Mouse (Mus musculus): ENCODE results near the gene Gypa. TPM values are rescaled to one million over a fixed set of nuclear protein-coding genes. Genes with fewer than 3 reads are reported as not detected.
A peak's percentile ranks its signal among the peaks of the same experiment; 100 is the strongest.

The Gypa gene
- polyA plus RNA-seq, 1 experiment from 2014 or later = 4.9 TPM

DNA sequence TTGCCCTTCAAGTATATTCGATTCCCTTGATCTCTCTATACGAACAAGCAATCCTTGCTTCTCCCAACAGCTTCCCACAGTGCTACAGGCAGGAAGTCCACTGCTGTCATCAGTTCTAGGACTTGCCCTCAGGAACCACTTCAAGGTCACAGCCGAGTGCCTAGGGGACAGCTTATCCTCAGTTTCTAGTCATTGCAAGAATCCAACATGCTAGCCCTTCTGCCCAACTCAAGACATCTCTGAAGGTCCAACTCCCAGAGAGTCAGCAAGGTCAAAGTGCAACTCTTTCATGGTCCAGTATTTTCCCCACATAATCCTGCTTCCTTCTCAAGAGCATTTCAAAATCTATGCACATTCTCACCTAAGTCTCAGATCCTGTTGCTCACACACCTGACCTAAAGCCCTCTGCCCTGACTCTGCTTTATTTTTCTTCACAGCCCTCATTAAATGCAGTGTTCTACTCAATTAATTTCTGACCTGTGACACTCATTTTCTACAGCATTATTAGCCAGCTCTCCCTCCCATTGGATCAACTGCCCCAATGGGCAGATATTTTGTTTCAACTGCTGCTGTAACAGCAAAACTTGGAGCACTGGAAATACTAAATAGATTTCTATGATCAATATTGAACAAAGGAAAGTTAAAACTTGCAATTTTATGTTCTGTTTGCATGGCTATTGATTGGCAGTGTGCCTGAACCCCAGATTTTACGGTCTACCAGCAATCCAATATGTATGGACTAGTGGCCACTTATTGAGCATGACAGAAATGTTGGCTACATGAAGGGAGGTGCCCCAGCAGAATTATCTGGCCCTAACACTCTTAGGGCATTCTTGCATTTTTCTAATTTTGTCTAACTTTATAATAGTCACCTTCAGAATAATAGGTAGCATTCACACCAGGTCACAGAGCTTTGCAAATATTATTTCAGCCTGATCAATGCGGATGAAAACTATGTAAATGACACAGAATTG lies 33.1 kb downstream of the Gypa start:
- H3K36me3 ChIP-seq (ENCODE audit: insufficient read depth, low read length) = no peaks in the 10 kb centered on the region
- H3K4me2 ChIP-seq (replicated peaks; ENCODE audit: low read depth, low read length) = no peak overlapping the region
- 0 out of 2 replicates have a peak overlapping the region, but pooled peaks have one; percentile 27 for H3K27ac ChIP-seq (ENCODE audit: low read length)
- peaks cover 8% of the 10 kb centered on the region; the same call in 1 of the 2 replicates for H3K4me1 ChIP-seq (ENCODE audit: insufficient read depth, low read length)
- ATAC-seq (ENCODE audit: low FRiP score, low TSS enrichment) = peak; percentile 79
- 66% methylated on average over 5 of the region's 5 CpGs for WGBS
- no peaks in the 10 kb centered on the region for H3K9me3 ChIP-seq (ENCODE audit: low read length)
- no peaks in the 10 kb centered on the region for H3K27me3 ChIP-seq (ENCODE audit: insufficient read depth, low read length)
- H3K9ac ChIP-seq (replicated peaks; ENCODE audit: low read length) = no peak overlapping the region
- no peak overlapping the region for H3K4me3 ChIP-seq (ENCODE audit: low read length)

- Histone ChIP-seq H3K4me1 (ENCODE audit: insufficient read depth, low read length) (no peaks in the 10 kb centered on the region), H3K9me3 (ENCODE audit: low read length) (peaks cover 3% of the 10 kb centered on the region; the same call in 1 of the 2 replicates), H3K27me3 (ENCODE audit: insufficient read depth, low read length) (no peaks in the 10 kb centered on the region), H3K27ac (ENCODE audit: low read length) (no peak overlapping the region), H3K9ac (replicated peaks; ENCODE audit: low read length) (no peak overlapping the region), H3K4me2 (replicated peaks; ENCODE audit: low read depth, low read length) (no peak overlapping the region), H3K36me3 (ENCODE audit: insufficient read depth, low read length) (no peaks in the 10 kb centered on the region), H3K4me3 (ENCODE audit: low read length) (no peak overlapping the region)
- WGBS = 82% methylated on average over 3 of the region's 3 CpGs
- no peak for ATAC-seq (ENCODE audit: low FRiP score, low TSS enrichment)
These were observed 48.3 kb downstream of the Gypa start for GRCm38 (mm10) chr8:80541836-80542235.

DNA sequence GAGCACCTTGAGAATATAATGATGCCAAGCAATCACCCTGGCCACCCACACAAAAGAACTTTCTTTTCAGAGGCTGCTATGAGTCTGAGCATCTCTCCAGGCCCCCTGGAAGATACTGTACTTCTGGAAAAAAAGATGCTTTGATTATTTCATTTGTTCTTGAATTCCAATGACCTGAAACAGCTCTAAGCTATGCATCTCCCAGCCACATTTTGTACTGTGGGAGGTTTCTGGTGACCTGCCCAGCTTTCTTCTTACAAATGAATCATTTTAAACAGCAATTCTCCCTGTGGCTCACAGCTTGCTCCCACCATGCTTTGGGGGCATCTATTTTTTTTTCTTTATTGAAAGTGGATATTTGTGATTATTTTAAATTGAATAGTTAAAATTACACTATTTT lies 56.9 kb downstream of the Gypa start:
- ATAC-seq (ENCODE audit: low FRiP score, low TSS enrichment) = no peak
- H3K4me2 ChIP-seq (replicated peaks; ENCODE audit: low read depth, low read length) = no peak overlapping the region
- H3K27ac ChIP-seq (ENCODE audit: low read length) = no peak overlapping the region
- H3K36me3 ChIP-seq (ENCODE audit: insufficient read depth, low read length) = no peaks in the 10 kb centered on the region
- H3K4me3 ChIP-seq (ENCODE audit: low read length) = no peak overlapping the region
- no peaks in the 10 kb centered on the region for H3K9me3 ChIP-seq (ENCODE audit: low read length)
- no peaks in the 10 kb centered on the region for H3K27me3 ChIP-seq (ENCODE audit: insufficient read depth, low read length)
- no peak overlapping the region for H3K9ac ChIP-seq (replicated peaks; ENCODE audit: low read length)
- no peaks in the 10 kb centered on the region for H3K4me1 ChIP-seq (ENCODE audit: insufficient read depth, low read length)

DNA sequence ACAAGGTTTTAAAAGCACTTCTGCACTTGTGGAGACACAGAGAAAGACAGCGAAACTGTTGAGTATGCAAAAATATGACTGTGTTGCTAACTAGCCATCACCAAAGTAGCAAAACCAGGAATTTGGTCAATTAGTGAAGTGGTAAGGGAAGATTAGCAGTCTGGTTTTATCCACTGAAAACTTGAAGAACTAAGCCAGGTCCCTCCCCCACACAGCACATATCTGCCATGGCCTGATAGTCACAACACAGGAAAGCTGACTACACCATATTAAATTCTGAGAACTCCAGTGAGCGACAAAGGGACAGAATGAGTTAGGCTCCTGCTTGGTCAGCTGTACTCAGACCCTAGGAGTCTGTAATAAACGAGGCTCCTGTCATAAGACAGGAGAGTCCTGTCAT lies 57.7 kb downstream of the Gypa start:
- H3K27me3 ChIP-seq (ENCODE audit: insufficient read depth, low read length) = no peaks in the 10 kb centered on the region
- H3K4me3 ChIP-seq (ENCODE audit: low read length) = no peak overlapping the region
- H3K4me1 ChIP-seq (ENCODE audit: insufficient read depth, low read length) = no peaks in the 10 kb centered on the region
- 47% methylated on average over 3 of the region's 3 CpGs for WGBS
- H3K27ac ChIP-seq (ENCODE audit: low read length) = no peak overlapping the region
- H3K36me3 ChIP-seq (ENCODE audit: insufficient read depth, low read length) = no peaks in the 10 kb centered on the region
- no peak overlapping the region for H3K4me2 ChIP-seq (replicated peaks; ENCODE audit: low read depth, low read length)
- H3K9ac ChIP-seq (replicated peaks; ENCODE audit: low read length) = no peak overlapping the region
- no peaks in the 10 kb centered on the region for H3K9me3 ChIP-seq (ENCODE audit: low read length)
- no peak for ATAC-seq (ENCODE audit: low FRiP score, low TSS enrichment)

DNA sequence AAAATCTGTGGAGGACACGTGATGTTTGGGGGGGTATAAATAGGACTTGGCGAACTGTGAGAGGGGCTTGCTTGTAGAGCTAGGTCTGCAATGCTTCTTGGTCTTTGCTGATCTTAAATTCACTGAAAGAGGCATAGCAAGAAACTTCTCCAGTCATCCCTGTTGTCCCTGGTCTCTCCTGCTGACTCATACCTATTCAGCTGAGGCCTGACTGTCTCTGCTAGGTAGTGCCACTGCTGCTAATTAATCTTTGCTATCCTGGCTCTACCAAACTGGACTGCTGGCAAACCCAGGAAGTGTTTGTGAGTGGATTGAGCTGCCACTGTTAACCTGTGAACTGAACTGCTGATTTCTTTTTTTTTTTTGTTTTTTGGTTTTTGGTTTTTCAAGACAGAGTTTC lies 61.4 kb downstream of the Gypa start:
- WGBS = 85% methylated on average over 2 of the region's 2 CpGs
- no peak for ATAC-seq (ENCODE audit: low FRiP score, low TSS enrichment)
- no peaks in the 10 kb centered on the region for H3K36me3 ChIP-seq (ENCODE audit: insufficient read depth, low read length)

More for the DNA sequence above, 61.4 kb downstream of the Gypa start:
- no peak overlapping the region for H3K4me2 ChIP-seq (replicated peaks; ENCODE audit: low read depth, low read length)
- H3K27me3 ChIP-seq (ENCODE audit: insufficient read depth, low read length) = no peaks in the 10 kb centered on the region
- no peaks in the 10 kb centered on the region for H3K9me3 ChIP-seq (ENCODE audit: low read length)
- H3K9ac ChIP-seq (replicated peaks; ENCODE audit: low read length) = no peak overlapping the region
- no peak overlapping the region for H3K27ac ChIP-seq (ENCODE audit: low read length)
- H3K4me1 ChIP-seq (ENCODE audit: insufficient read depth, low read length) = no peaks in the 10 kb centered on the region
- no peak overlapping the region for H3K4me3 ChIP-seq (ENCODE audit: low read length)

Other genes with a start within 250 kb of the Gypa start
- 0.12 and 0.30 TPM in 2 replicates for gene Frem3, start 117.3 kb downstream of the Gypa start, polyA plus RNA-seq (2015; fragmentation: Nextera tagmentation; extraction: Ambion mirVana)
- gene Smarca5, start 245.7 kb downstream of the Gypa start, polyA plus RNA-seq (2015; fragmentation: Nextera tagmentation; extraction: Ambion mirVana) = 57.3 and 58.7 TPM in 2 replicates

Measured in kidney, embryonic 16.5 days (tissue).